Mouse (Mus musculus): ENCODE measurements at regions not wholly inside any gene's neighbourhood (a gene's known extent, or its start where the extent isn't known, plus 50 kb on each side); places are given as distances from the start of the nearest gene placed in this dataset.
A peak's percentile ranks its signal among the peaks of the same experiment; 100 is the strongest.

DNA sequence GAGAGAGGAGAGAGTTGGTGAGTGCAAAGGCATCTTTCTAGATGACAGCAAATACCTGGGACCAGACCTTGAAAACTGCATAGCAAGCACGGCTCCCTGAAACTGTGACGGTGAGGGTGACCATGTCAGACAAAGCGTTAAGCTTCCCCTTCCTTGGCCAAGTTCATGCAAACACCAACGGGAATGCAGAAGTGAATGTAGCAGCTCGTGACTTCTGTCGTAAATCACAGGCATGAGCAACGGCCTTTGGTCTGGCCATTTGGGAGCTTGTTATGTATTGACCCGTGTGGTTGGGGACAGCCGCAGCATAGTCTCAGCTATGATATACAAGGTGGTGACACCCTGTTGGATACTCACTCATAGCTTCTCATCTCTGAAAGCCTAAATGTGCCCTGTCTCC lies 156.4 kb downstream of the Utp18 start:
- no peak overlapping the region for H3K27ac ChIP-seq (ENCODE audit: low read depth, low read length)
- H3K9ac ChIP-seq (ENCODE audit: low read length): no peak overlapping the region
- no peaks in the 10 kb centered on the region for H3K9me3 ChIP-seq (replicated peaks; ENCODE audit: control insufficient read depth, low read length)
- no peak overlapping the region for H3K4me3 ChIP-seq (ENCODE audit: low read depth, low read length)
- no peak overlapping the region for H3K4me2 ChIP-seq (ENCODE audit: low read length)
- H3K27me3 ChIP-seq (replicated peaks; ENCODE audit: control insufficient read depth, insufficient read depth, low read length): no peaks in the 10 kb centered on the region
- H3K36me3 ChIP-seq (ENCODE audit: control insufficient read depth, insufficient read depth, low read length): no peaks in the 10 kb centered on the region
- DNase-seq (ENCODE audit: low spot score) (no peak), ATAC-seq (no peak)
- H3K4me1 ChIP-seq (ENCODE audit: control insufficient read depth, insufficient read depth, low read length): no peaks in the 10 kb centered on the region
- WGBS: 95% methylated on average over 9 of the region's 9 CpGs

DNA sequence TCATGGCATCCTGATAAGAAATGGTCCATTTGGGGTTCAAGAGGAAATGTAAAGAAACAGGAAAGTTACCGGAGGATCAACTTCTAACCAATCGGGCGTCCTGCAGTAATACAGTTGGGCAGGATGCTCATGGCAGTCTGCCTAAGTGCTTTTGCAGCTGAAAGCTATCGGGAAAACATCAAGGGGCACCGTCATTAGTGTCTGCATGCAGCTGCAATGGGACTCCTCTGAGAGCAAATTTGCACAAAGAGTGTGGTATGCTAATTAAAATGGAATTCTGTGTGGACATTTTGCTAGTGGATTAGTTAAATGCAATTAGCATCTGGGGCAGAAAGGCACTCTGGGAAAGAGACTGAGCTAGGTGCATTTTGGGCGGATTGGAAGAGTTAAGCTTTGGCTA lies 160.3 kb downstream of the Utp18 start:
- 21% methylated on average over 6 of the region's 6 CpGs for WGBS
- H3K4me2 ChIP-seq (ENCODE audit: low read length): no peak overlapping the region
- no peaks in the 10 kb centered on the region for H3K9me3 ChIP-seq (replicated peaks; ENCODE audit: control insufficient read depth, low read length)
- no peak overlapping the region for H3K27ac ChIP-seq (ENCODE audit: low read depth, low read length)
- H3K27me3 ChIP-seq (replicated peaks; ENCODE audit: control insufficient read depth, insufficient read depth, low read length): no peaks in the 10 kb centered on the region
- peak; percentile 77 for DNase-seq (ENCODE audit: low spot score)
- no peak overlapping the region for H3K4me3 ChIP-seq (ENCODE audit: low read depth, low read length)
- H3K4me1 ChIP-seq (ENCODE audit: control insufficient read depth, insufficient read depth, low read length): no peaks in the 10 kb centered on the region
- ATAC-seq: peak; percentile 70; the same call in 1 of the 2 replicates
- H3K9ac ChIP-seq (ENCODE audit: low read length): no peak overlapping the region
- no peaks in the 10 kb centered on the region for H3K36me3 ChIP-seq (ENCODE audit: control insufficient read depth, insufficient read depth, low read length)

DNA sequence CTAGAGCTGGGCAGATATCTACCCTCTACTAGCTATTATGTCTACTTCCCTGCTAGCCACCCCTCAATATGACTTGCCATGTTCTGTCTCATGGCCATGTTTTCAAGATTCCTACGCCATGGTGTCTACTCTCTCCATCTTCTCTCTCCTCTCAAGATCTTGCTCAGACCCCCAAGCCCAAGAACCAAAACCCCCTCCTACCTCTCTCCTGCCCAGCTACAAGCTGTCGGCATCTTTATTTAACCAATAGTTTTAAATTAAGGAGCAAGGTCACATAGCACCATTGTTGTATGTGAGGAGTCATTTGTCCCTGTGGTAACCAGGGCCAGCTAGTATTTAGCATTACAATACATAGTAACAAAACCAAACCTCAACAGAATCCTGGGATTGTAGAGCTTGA lies 166.4 kb downstream of the Utp18 start:
- Histone ChIP-seq H3K4me2 (ENCODE audit: low read length) (no peak overlapping the region), H3K27ac (ENCODE audit: low read depth, low read length) (no peak overlapping the region), H3K4me3 (ENCODE audit: low read depth, low read length) (no peak overlapping the region), H3K27me3 (replicated peaks; ENCODE audit: control insufficient read depth, insufficient read depth, low read length) (no peaks in the 10 kb centered on the region), H3K36me3 (ENCODE audit: control insufficient read depth, insufficient read depth, low read length) (no peaks in the 10 kb centered on the region), H3K9ac (ENCODE audit: low read length) (no peak overlapping the region), H3K9me3 (replicated peaks; ENCODE audit: control insufficient read depth, low read length) (no peaks in the 10 kb centered on the region), H3K4me1 (ENCODE audit: control insufficient read depth, insufficient read depth, low read length) (no peaks in the 10 kb centered on the region)
- DNase-seq (ENCODE audit: low spot score) (no peak), ATAC-seq (no peak)
- WGBS: 62% methylated on average over 2 of the region's 2 CpGs

DNA sequence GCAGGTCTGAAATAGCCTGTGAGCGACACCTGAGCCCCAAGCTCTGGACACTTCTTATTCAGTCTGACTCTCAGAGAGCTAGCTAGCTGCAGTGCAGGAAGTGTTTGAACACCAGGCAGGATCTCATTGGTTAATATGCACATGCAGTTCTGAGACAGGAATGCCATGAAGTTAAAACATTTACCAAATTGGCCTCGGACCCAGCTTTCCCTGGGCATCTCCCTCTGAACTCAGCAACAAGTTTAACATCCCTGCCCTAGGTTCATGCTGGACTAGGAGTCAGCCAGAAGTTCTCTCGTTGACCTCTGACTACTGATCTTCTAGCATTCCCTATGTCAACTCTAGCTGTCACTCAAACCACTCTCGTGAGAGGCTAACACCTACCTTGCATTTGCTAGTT lies 175.9 kb downstream of the Utp18 start:
- no peak overlapping the region for H3K4me3 ChIP-seq (ENCODE audit: low read depth, low read length)
- 82% methylated on average over 4 of the region's 4 CpGs for WGBS
- ATAC-seq: no peak

DNA sequence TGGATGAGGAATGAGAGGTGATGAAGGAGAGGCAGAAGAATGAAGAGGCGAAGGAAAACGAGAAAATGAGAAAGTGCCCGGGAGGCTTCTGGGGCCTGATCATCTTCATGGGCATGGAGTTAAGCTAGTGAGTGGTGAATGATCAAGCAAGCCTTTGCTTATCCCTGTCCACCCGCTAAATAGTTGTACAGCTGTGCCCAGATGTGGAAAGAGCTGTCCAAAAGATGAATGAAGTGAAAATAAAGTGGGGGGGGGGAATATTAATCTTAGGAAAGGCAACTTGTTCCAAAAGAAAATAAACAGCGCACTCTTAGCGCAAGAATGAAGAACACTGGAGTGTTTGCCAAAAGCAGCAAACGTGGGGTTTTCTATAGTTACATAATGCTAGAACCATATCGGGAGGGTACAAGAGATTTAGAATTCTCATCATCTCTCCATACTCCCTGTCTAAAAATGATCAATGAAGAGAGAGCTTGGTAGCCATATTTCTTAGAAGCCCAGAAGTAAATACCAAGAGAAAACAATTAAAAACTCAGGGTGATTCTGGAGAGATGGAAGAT lies 188.5 kb downstream of the Utp18 start:
- ATAC-seq: no peak

More for the DNA sequence above, 175.9 kb downstream of the Utp18 start:
- H3K9me3 ChIP-seq (replicated peaks; ENCODE audit: control insufficient read depth, low read length): no peaks in the 10 kb centered on the region
- no peak for DNase-seq (ENCODE audit: low spot score)
- no peak overlapping the region for H3K4me2 ChIP-seq (ENCODE audit: low read length)
- H3K27me3 ChIP-seq (replicated peaks; ENCODE audit: control insufficient read depth, insufficient read depth, low read length): no peaks in the 10 kb centered on the region
- H3K36me3 ChIP-seq (ENCODE audit: control insufficient read depth, insufficient read depth, low read length): no peaks in the 10 kb centered on the region
- no peak overlapping the region for H3K27ac ChIP-seq (ENCODE audit: low read depth, low read length)
- H3K4me1 ChIP-seq (ENCODE audit: control insufficient read depth, insufficient read depth, low read length): no peaks in the 10 kb centered on the region
- no peak overlapping the region for H3K9ac ChIP-seq (ENCODE audit: low read length)

DNA sequence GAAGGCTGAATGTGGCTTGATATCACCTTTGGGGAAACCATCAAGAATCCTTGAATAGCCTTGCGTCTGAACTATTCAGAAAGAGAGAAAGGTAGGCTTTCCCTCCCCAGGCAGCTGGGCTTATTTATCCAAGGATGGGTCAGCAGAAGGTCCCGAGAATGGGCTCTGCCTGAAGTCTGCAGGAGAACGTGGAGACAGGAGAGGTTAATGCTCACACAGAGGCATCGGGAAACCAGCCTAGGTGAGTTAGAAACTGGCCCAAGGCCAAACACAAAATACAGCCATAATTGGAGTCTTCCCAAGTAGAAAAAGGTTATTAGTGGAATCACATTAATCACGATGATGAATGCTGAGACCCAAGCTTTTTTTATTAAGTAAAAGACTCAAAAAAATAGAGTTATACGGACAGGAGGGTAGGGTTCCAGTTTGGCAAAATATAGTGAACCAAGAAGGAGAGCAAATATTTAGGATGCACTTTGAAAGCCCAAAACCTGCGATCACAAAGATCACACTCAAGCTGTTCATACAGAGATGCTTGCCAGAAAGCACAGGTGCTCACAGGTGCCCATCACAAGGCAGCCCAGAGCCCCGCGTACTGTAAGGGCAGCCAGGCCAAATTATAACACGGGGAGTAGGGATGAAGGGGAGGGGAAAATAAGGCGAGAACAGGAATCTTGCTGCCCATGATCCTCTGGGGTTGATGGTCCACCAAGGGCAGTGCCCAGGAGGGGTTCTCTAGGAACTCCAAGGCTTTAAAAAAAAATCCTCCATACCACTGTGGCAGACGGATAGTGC lies 189.3 kb downstream of the Utp18 start:
- no peaks in the 10 kb centered on the region for H3K36me3 ChIP-seq (ENCODE audit: control insufficient read depth, insufficient read depth, low read length)
- H3K9ac ChIP-seq (ENCODE audit: low read length): no peak overlapping the region
- WGBS: 79% methylated on average over 12 of the region's 12 CpGs
- no peaks in the 10 kb centered on the region for H3K4me1 ChIP-seq (ENCODE audit: control insufficient read depth, insufficient read depth, low read length)
- H3K9me3 ChIP-seq (replicated peaks; ENCODE audit: control insufficient read depth, low read length): no peaks in the 10 kb centered on the region
- ATAC-seq: no peak
- DNase-seq (ENCODE audit: low spot score): no peak
- no peaks in the 10 kb centered on the region for H3K27me3 ChIP-seq (replicated peaks; ENCODE audit: control insufficient read depth, insufficient read depth, low read length)
- H3K4me3 ChIP-seq (ENCODE audit: low read depth, low read length): no peak overlapping the region
- H3K4me2 ChIP-seq (ENCODE audit: low read length): no peak overlapping the region
- H3K27ac ChIP-seq (ENCODE audit: low read depth, low read length): no peak overlapping the region

More for the DNA sequence above, 188.5 kb downstream of the Utp18 start:
- 93% methylated on average over 8 of the region's 8 CpGs for WGBS
- DNase-seq (ENCODE audit: low spot score): no peak
- H3K4me3 ChIP-seq (ENCODE audit: low read depth, low read length): no peak overlapping the region
- H3K9ac ChIP-seq (ENCODE audit: low read length): no peak overlapping the region
- no peaks in the 10 kb centered on the region for H3K9me3 ChIP-seq (replicated peaks; ENCODE audit: control insufficient read depth, low read length)
- no peaks in the 10 kb centered on the region for H3K36me3 ChIP-seq (ENCODE audit: control insufficient read depth, insufficient read depth, low read length)
- H3K27me3 ChIP-seq (replicated peaks; ENCODE audit: control insufficient read depth, insufficient read depth, low read length): no peaks in the 10 kb centered on the region
- H3K4me2 ChIP-seq (ENCODE audit: low read length): no peak overlapping the region
- H3K4me1 ChIP-seq (ENCODE audit: control insufficient read depth, insufficient read depth, low read length): no peaks in the 10 kb centered on the region
- H3K27ac ChIP-seq (ENCODE audit: low read depth, low read length): no peak overlapping the region

GRCm38 (mm10) chr11:93683691-93684090 lies 201.9 kb downstream of the Utp18 start:
- ATAC-seq (no peak), DNase-seq (ENCODE audit: low spot score) (peak; percentile 5)
- WGBS: 54% methylated on average over 5 of the region's 5 CpGs

DNA sequence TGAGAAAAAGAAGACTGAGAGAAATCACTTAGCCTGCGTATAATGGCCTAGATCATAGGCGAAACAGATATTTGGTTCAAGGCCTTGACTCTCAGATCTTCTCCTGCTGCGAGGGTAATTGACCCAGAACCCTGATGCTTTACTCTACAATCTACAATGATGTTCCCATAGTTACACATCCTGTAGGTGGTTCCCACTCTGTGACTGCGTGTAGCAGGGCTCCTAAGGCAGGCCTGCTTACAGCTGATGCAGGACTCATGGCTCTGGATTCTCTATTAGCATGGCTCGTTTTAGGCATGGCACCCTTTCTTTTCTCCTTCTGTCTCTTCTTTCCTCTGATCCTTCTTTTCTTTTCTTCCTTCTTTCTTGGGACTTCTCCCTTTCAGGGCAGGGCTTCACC lies 209.3 kb downstream of the Utp18 start:
- no peak overlapping the region for H3K4me2 ChIP-seq (ENCODE audit: low read length)
- no peak overlapping the region for H3K4me3 ChIP-seq (ENCODE audit: low read depth, low read length)
- H3K9me3 ChIP-seq (replicated peaks; ENCODE audit: control insufficient read depth, low read length): no peaks in the 10 kb centered on the region
- H3K36me3 ChIP-seq (ENCODE audit: control insufficient read depth, insufficient read depth, low read length): no peaks in the 10 kb centered on the region
- no peaks in the 10 kb centered on the region for H3K4me1 ChIP-seq (ENCODE audit: control insufficient read depth, insufficient read depth, low read length)
- 84% methylated on average over 5 of the region's 5 CpGs for WGBS
- H3K9ac ChIP-seq (ENCODE audit: low read length): no peak overlapping the region
- ATAC-seq (no peak), DNase-seq (ENCODE audit: low spot score) (no peak)
- H3K27ac ChIP-seq (ENCODE audit: low read depth, low read length): no peak overlapping the region
- no peaks in the 10 kb centered on the region for H3K27me3 ChIP-seq (replicated peaks; ENCODE audit: control insufficient read depth, insufficient read depth, low read length)

More at GRCm38 (mm10) chr11:93683691-93684090, 201.9 kb downstream of the Utp18 start:
- Histone ChIP-seq H3K4me2 (ENCODE audit: low read length) (no peak overlapping the region), H3K9ac (ENCODE audit: low read length) (no peak overlapping the region), H3K9me3 (replicated peaks; ENCODE audit: control insufficient read depth, low read length) (no peaks in the 10 kb centered on the region), H3K4me1 (ENCODE audit: control insufficient read depth, insufficient read depth, low read length) (no peaks in the 10 kb centered on the region), H3K27me3 (replicated peaks; ENCODE audit: control insufficient read depth, insufficient read depth, low read length) (no peaks in the 10 kb centered on the region), H3K4me3 (ENCODE audit: low read depth, low read length) (no peak overlapping the region), H3K27ac (ENCODE audit: low read depth, low read length) (no peak overlapping the region), H3K36me3 (ENCODE audit: control insufficient read depth, insufficient read depth, low read length) (no peaks in the 10 kb centered on the region)

- Histone ChIP-seq H3K4me3 (ENCODE audit: low read depth, low read length) (no peak overlapping the region), H3K9me3 (replicated peaks; ENCODE audit: control insufficient read depth, low read length) (no peaks in the 10 kb centered on the region), H3K36me3 (ENCODE audit: control insufficient read depth, insufficient read depth, low read length) (no peaks in the 10 kb centered on the region), H3K4me2 (ENCODE audit: low read length) (no peak overlapping the region), H3K27ac (ENCODE audit: low read depth, low read length) (no peak overlapping the region), H3K27me3 (replicated peaks; ENCODE audit: control insufficient read depth, insufficient read depth, low read length) (no peaks in the 10 kb centered on the region), H3K4me1 (ENCODE audit: control insufficient read depth, insufficient read depth, low read length) (no peaks in the 10 kb centered on the region), H3K9ac (ENCODE audit: low read length) (no peak overlapping the region)
- DNase-seq (ENCODE audit: low spot score) (no peak), ATAC-seq (no peak)
- WGBS: 89% methylated on average over 3 of the region's 3 CpGs
Observed at GRCm38 (mm10) chr11:93672025-93672424, 213.5 kb downstream of the Utp18 start.
